Mouse (Mus musculus) T-cell, adult 2 months (primary cell): Measurements from ENCODE around the gene Epha10.
"Not testable (repeated sequence)": the region's sequence is repeated elsewhere in the genome, so short reads cannot be mapped to it uniquely, and the experiment has no call there.

Source experiments
- DNase-seq: peaks from one replicate; pipeline ENCODE4 v3.0.0; 2022; ENCODE audit warnings: low spot score

The Epha10 gene

DNA sequence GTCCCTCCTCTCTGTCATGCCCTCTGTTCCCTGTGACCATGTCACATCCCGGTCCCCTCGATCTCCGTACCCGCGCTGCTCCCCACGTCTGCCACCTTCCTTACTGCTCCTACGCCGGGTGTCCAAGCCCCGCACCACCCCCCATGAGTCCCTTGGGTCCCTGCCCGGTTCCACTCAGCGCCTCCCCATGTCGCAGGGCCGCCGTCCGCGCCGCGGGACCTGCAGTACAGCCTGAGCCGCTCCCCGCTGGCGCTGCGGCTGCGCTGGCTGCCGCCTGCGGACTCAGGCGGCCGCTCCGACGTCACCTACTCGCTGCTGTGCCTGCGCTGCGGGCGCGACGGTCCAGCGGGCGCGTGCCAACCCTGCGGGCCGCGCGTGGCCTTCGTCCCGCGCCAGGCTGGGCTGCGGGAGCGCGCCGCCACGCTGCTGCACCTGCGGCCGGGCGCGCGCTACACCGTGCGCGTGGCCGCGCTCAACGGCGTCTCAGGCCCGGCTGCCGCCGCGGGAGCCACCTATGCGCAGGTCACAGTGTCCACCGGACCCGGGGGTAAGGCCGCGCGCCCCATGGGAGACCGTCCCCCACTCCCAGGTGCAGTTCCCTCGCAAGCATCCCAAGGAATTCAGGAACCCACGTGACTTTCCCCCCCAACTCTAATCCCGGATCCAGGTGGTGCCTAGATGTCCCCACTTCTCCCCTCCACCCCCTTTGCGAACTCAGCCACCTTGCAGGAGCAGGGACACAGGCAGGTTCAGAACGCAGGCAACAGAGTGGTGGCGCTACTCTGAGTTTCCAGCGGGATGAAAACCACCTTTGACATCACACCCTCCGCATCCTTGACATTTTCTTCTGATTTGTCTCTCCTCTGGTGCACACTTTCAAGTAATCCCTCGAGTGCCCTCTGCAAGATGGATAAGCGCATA, 14.1 kb downstream of the Epha10 start:
- DNase-seq, result no peak

- DNase-seq, result no peak
Measured at GRCm38 (mm10) chr4:124898428-124898827, 17.7 kb downstream of the Epha10 start.

DNA sequence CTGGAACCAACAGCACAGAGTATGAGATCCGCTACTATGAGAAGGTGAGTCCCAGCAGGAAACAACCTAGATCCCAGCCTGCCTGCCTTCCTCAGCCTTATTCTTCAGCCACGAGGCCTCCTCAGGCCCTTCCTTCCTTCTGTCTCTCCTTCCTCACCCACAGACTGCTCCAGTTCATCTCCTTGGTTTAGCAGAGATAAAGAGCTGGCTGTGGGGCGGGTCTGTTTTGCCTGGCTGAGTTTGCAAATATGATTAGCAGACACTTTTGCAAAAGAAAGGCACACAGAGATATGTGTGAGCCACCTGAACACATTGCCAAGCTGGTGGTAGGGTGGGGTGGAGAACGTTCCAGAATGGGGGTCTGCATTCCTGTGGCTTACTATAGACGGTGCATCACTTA, 19.2 kb downstream of the Epha10 start:
- DNase-seq, result no peak

DNA sequence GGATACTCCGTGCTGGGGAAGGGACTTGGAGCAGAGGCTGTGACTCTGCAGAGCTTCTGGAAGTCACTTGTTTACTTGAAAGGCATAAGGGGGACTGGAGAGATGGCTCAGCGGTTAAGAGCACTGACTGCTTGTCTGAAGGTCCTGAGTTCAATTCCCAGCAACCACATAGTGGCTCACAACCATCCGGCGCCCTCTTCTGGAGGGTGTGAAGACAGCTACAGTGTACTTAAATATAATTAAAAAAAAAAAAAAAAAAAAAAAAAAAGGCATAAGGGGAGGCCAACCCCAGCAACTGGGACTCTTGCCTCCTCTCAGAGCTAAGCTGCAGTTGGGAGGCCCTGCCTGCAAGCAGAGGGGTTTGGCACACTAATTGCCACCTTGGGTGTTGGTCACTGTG, 24.7 kb downstream of the Epha10 start:
- DNase-seq, result no peak

DNA sequence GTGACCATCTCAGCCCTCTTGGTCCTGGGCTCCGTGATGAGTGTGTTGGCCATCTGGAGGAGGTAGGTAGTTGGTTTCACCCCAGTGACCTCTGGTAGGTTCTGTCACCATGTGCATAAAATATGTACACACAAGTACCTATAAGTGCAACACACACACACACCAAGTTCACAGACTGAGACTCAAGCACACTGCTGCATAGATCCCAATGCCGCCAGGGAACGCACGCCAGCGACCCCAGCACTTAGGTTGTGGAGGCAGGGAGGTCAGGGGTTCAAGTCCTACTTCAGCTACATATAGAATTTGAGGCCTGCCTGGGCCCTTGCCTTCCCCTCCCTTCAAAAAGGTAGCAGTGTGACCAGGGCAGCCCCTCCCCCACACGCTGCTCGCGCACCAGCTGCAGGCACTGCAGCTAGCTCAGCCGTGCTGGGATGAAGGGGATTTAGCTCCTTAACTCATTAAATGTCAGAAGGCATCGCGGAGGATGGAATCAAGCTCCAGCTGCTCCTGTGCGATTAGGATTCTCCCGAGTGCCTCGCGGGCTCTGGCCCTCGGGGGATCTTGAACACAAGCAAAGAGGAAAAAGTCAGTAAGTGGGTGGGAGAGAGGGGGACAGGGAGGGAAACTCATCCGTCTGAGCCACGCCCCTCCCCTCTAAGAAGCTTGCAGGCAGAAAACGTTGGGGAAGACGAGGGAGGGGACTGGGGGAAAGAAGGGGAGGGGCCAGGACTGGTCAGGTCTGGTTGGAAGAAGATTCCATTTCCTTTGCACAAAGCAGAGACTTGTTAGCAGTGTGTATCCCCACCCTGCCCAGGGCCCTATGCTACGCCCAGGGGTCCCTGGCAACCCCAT, 25.5 kb downstream of the Epha10 start:
- DNase-seq, result no peak

- DNase-seq, result no peak
Measured at GRCm38 (mm10) chr4:124928102-124928501, 47.4 kb downstream of the Epha10 start.

DNA sequence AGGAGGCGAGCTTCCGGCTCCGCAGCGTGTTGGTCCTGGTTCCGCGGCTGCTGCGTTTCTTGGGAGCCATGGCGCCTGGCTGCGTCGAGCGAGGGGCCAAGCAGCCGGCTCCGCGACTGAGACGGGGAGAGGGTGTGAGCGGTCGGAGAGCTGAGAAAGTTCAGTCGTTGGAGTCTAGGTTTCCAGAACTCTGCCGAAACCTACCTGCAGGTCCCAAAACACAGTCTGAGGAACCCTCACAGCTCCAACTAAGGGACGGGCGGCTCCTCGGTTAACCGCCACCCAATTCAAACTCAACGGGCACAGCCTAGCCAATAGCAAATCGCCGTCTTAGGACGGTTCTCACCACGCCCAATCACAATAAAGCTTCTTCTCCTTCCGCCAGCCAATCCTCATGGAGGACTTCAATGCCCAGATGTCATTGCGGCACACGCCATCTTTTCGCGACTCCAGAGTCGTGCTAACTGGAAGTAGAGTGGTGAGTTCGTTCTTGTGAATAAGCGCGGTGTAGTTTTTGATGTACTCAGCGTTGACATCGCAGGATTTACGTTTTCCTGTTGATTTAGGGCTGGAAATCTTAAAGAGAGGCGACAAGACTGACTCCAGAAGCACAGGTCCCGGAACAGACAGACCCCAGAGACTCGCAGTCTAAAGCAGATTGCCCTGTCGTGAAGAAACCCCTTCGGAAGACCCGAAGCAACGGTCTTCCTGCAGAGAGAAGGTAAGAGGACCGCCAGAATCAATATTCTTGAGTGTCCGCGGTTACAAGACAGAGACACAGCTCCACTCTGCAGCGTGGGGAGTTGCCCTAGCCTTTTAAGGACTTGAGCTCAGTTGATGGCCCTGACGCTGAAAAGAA, 56.1 kb downstream of the Epha10 start, which contains the start of gene 9930104L06Rik:
Gene 9930104L06Rik (plus strand): TSS at position 436 of the 859 bp plus-strand sequence.
- peak; percentile 95 for DNase-seq

- DNase-seq, result not testable (repeated sequence)
Measured at GRCm38 (mm10) chr4:124939211-124939610, 58.5 kb downstream of the Epha10 start, which contains the start of gene Cdca8. Cdca8 (minus strand) TSS chr4:124939311.

DNA sequence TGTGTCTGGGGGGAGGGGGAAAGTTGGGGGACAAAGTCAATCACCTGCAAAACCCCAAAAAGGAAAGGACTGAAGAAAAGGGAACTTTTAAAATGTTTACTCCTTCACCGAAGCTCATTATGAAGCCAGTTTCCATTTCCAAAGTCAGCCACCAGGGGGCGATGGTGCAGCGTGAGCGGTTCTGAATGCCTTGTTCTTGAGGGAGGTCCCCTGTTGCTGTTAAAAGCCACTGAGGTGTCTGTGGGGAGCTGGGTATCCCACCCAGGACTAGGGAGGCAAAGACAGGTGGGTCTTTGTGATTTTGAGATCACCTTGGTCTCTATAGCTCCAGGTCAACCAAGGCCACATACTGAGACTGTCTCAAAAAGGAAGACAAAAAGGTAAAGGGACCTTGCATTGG, 62.3 kb downstream of the Epha10 start:
- DNase-seq, result peak; percentile 68

GRCm38 (mm10) chr4:124943781-124944180, 63.1 kb downstream of the Epha10 start:
- no peak for DNase-seq

DNA sequence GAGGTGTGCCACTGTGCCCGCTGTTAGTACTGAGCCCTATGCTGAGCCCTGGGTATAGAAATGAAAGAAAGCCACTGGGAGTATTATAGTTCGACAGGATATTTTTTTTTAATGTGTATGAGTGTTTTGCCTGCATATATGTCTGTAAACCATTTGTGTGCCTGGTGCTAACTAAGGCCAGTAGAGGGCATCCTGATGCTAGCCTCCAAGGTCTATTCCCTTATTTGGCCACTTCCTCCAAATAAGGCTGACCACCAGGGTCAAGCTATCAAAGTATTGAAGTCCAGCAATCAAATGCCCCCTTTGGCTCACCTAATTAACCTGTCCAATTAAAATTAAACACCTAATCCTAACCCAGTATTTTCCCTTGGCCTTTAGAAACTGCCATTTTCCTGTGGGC, 64.3 kb downstream of the Epha10 start:
- no peak for DNase-seq

DNA sequence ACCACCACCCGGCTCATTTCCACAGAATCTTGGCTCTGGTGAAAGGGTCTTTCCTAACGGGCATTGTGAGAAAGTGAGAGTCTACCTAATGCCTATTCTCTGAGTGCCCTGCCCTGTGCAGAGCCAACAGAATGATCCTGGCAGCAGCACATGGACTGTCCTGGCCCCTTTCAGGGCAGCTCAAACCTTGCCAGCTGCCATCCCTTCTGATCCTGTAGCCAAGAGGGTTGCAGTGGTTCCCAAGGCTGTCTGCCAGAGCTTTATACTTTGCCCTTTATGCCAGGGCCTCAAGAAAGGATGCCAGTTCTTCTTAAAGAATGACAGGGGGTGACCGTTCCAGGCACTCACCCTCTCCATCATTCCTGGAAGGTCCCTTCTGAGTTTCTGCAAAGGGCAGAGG, 68.8 kb downstream of the Epha10 start:
- no peak for DNase-seq

- no peak for DNase-seq
Measured at GRCm38 (mm10) chr4:124950181-124951035, 69.7 kb downstream of the Epha10 start.

DNA sequence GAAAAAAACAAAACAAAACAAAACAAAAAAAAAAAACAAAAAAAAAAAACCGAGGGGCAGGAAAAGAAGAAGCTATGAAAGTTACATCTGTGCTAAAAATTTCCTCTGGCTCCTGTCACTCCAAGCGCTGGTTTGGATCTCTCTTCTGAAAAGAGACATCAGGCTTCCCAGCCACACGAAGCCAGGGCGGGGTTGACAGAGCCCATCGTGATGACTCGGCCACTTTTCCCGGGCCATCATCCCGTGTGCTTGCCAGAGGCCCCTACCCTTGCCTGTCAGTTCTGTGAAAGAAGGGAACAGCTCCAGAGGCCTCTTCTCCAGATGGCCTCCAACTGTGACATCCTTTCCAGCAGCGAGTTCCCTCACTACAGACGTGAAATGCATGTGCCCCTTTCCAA, 70.3 kb downstream of the Epha10 start:
- DNase-seq, result no peak

DNA sequence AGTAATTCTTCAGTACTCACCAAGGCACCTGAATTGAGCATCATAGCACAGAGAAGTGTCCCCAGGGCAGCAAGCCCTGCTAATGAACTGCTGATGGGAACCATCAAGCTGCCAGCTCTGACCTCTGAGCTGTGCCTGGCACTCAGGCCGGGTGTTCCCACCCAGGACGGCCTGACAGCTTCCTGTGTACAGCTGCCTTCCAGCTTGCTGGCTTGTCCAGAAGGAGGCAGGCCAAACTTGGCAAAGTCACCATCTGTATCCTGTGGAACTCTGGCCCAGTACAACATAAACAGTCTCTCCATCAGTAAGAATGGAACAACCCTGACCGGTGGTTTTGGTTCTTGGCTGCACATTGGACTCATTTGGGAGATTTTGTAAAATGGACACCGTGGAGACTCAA, 72.8 kb downstream of the Epha10 start:
- DNase-seq, result no peak

- no peak for DNase-seq
Measured at GRCm38 (mm10) chr4:124957284-124957683, 76.6 kb downstream of the Epha10 start.

DNA sequence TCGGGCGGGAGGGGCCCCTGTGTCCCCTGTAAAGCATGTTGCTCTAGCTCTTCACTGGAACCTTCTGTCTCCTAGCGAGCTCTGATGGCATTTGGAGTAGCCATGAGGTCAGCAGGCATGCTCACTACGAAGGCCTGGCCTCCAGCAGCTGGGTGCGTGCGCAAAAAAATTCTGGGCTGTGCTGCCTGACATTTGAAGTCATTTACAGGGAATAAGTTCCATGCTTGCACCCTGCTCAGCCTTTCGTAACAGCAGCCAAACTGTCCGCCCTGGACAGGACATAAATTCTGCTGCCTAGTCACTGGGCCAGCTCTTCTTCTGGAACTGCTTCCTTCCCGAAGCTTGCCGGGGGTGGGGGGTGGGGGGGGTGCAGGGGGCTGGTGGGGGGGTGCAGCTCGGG, 78.4 kb downstream of the Epha10 start:
- no peak for DNase-seq

GRCm38 (mm10) chr4:124960940-124961339, 80.2 kb downstream of the Epha10 start:
- no peak for DNase-seq

DNA sequence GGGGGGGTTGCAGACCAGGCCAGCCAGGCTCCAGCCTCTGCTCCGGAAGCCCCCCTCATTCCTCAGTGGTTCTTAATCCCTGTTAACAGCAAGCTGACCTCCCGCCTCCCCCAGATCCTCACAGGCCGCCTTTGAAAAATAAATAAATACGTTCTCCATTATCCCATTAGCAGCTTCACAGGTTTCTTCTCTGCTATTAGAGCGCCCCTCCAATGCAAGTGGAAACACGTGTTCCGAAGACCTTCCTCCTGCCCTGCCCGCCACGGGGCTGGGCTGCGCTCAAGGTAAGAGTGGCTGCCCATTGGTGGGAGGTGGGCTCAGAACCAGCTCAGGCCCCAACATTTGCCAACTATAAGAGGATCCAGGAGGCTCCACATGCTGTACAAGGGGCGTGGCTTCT, 81.9 kb downstream of the Epha10 start:
- no peak for DNase-seq

DNA sequence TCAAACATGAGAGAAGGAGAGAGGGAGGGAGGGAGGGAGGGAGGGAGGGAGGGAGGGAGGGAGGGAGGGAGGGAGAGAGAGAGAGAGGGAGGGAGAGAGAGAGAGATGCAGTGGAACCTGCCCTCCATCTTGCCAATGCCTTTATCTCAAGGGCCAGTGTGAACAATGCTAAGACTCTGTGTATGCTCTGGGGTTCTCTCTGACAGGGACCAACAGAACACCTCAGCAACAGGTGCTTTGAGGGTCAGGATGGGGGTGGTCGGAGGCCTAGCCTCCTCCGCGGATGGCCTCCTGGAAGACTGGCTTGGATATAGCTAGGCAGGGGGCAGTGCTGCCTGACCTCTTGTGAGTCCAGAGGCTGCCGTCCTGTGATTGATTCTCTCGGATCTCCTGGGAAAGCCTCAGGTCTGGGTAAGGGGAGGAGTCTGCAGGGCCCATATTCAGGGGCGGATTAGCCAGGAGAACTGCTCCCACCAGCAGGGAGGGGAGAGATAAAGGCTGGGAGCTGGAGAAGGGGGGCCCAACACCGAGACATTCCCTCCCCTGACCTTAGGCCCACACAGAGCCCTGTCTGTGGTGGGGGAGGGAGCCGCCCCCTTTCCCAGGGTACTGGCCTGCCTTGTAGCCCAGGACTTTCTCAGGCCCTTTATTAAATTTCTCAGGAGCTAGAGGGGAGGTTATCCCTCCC, 84.4 kb downstream of the Epha10 start:
- no peak for DNase-seq
